Mouse (Mus musculus) neural tube, embryonic 10.5 days (tissue): Measurements from ENCODE around the gene Afap1l2.
A peak's percentile ranks its signal among the peaks of the same experiment; 100 is the strongest.

ENCODE experiments used
- DNase-seq: peaks from one replicate; pipeline ENCODE4 v3.0.0-alpha.2; 2017; ENCODE audit warnings: low spot score; ENCODE audit errors: extremely low spot score

Afap1l2 gene

GRCm38 (mm10) chr19:57007781-57008710, at the start of gene Afap1l2:
Gene Afap1l2 (minus strand): TSS chr19:57008228.
- DNase-seq, result peak; percentile 66

GRCm38 (mm10) chr19:57057568-57057967, 49.5 kb upstream of the Afap1l2 start:
- no peak for DNase-seq

DNA sequence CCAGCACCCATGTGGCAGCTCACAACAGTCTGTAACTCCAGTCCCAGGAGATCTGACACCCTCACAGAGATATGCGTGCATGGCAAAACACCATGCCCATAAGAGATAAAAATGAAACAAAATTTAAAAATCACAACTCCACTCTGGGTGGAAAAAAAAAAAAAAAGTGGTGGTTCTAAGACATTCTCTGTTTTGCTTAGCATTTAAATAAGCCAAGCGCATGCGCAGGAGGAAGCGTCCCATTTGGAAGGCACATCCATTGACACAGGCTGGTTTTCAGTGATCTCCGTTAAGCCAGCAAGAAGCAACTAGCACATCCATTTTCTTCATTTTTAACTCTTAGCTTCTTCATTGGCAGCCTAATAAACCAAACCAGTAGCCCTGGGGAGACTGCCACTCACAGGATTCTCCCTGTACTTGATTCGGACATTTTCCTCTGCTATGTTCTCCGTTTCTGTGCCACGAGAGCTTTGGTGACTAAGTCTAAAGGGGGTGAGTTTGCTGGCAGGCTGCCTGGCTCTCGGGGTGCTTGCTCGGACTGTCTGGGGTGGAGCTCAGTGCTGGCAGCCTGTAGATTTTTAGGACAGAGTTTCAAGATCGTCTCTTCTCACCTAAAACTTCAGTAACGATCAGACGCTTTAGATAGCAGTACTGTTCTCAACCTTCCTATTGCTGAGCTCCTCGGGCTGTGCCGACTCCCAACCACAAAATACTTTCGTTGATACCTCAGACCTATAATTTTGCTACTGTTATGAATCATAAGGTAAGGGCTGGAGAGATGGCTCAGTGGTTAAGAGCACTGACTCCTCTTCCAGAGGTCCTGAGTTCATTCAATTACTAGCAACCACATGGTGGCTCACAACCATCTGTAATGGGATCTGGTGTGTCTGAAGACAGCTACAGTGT, 47.4 kb upstream of the Afap1l2 start:
- no peak for DNase-seq

DNA sequence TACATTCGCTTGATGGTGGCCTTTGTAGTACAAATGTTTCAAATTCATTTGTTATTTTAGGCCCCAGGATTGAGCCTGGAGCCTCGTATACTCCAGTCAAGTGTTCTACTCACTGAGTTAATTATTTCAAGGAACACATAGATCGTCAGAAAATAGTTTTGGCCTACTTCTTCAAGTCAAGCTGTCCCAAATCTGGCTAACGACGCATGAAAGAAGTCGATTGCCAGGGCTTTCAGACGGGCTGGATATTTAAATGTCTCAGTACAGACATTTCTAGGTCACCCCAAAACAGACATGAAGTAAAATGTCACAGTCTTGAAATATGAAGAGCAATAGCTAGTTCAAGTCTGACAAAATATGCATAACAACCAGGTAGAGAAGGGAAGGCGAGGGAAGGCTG, 44.9 kb upstream of the Afap1l2 start:
- no peak for DNase-seq

- DNase-seq, result no peak
Measured at GRCm38 (mm10) chr19:57052016-57052415, 44.0 kb upstream of the Afap1l2 start.

- no peak for DNase-seq
Measured at GRCm38 (mm10) chr19:57049592-57050090, 41.6 kb upstream of the Afap1l2 start.

DNA sequence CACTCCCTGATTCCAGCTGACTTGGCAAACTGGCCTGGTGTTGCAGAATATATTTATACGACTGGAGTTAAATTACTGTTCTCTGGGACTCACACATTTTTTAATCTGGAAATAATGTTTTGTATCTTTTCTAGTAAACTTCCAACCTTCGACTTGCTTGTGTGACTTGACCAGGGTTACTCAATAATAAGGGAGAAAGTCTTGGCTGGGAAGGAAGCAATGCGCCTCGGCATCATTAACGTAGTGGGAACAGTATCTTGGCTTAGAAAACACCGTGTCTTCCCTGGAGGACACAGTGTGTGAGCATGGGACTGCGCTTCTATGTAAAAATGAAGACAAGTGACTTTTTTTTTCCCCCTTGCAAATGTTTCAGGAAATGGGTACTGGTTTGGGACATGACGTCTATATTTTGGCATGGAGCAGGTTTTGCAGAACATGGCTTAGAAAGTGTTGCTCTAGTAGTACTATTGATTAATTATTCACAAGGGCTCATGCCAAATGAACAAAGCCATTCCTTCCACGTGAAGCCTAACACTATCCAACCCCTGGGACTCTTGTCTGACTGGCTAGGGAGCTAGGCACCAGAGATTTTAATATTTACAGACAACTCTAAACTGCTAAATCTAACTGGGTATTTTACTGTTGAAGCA, 39.8 kb upstream of the Afap1l2 start:
- DNase-seq, result no peak

GRCm38 (mm10) chr19:57039258-57039657, 31.2 kb upstream of the Afap1l2 start:
- DNase-seq, result no peak

DNA sequence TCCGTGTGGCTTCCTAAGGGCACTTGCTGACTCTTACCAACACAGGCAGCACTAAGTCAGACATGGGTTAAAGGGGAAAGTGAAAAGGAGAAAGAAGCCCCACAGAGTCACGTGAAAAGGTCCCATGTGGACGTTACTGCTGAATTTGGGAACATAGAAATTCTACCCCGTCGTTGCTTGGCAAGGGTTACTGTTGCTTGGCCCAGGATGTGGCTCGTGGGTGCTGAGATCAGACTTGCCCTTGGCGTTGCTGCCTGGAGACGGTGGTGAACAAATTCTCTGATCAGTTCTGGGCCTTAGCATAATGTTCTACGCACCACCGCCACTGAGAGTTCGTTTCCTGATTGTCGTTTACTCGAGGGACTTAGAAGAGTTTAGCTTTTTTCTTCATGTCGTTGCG, 28.8 kb upstream of the Afap1l2 start:
- no peak for DNase-seq

- DNase-seq, result peak; percentile 51
Measured at GRCm38 (mm10) chr19:57031582-57031981, 23.6 kb upstream of the Afap1l2 start.

- no peak for DNase-seq
Measured at GRCm38 (mm10) chr19:57029461-57029860, 21.4 kb upstream of the Afap1l2 start.

DNA sequence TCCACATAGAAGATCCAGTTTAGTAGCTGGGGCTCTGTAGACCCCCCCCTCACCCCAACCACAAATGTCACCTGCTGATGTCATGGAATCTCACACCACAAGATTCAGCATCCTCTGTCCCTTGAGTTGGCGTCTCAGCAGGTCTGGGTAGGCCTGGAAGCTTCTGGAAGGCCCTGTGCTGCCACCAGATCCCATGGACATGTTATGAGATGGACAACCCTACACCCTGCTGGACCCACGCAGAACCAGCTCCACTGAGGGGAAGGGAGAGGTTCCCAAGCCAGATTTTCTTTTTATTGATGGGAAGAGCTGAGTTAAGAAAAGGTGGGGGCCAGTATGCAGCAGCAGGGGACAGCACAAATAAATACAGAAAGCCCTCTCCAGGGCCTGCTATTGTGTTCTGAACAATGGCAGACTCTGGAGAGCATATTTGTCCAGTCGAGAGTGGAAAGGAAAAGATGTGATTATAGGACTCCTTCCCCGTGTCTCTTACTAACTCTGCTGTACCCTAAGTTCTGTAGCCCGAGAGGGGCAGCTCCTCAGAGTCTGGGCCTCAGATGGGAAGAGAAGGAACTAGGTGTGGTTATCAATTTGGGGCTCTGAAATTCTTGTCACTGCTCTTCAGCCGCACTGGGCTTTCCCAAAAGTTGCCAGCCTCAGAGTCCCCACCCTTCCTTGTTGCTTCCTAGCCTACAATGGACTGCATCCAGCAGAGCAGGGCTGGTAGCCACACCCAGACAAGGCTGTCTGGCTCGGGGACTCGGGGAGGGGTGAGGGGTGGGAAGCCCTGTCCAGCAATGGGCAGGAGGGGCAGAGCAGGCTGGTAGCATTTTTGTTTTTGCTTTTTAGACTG, 20.5 kb upstream of the Afap1l2 start:
- DNase-seq, result no peak

DNA sequence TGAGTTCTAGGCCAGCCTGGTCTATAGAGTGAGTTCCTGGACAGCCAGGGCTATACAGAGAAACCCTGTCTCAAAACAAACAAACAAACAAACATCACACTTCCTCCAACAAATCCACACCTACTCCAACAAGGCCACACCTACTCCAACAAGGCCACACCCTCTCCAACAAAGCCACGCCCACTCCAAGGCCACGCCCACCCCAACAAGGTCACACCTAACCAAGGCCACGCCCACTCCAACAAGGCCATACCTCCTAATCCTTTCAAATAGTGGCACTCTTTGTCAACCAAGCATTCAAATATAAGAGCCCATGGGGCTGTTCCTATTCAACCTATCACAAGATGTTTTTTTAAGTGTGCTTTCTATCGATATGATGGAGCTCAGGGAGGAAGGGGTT, 18.5 kb upstream of the Afap1l2 start:
- DNase-seq, result no peak

DNA sequence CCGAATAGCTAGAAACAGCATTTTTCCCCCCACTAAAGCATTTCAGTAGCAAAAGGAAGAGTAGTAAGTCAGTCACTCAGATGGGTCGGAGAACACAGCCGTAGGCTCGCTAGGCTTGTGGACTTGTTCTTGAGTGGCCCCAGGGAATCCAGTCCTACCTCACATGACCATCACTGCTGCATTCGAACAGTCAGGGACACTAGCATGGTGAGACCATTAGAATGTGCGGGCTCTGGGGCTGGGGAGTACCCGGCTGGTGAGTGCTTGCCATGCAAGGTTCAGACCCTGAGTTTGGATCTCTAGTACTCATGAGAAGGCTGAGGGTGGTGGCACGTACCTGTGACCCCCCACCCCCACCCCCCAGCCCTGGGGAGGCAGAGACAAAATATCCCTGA, 9.8 kb upstream of the Afap1l2 start:
- DNase-seq, result no peak

- no peak for DNase-seq
Measured at GRCm38 (mm10) chr19:57016995-57017784, 9.2 kb upstream of the Afap1l2 start.

- no peak for DNase-seq
Measured at GRCm38 (mm10) chr19:57014808-57015207, 6.8 kb upstream of the Afap1l2 start.

GRCm38 (mm10) chr19:57013271-57013677, 5.2 kb upstream of the Afap1l2 start:
- DNase-seq, result no peak

DNA sequence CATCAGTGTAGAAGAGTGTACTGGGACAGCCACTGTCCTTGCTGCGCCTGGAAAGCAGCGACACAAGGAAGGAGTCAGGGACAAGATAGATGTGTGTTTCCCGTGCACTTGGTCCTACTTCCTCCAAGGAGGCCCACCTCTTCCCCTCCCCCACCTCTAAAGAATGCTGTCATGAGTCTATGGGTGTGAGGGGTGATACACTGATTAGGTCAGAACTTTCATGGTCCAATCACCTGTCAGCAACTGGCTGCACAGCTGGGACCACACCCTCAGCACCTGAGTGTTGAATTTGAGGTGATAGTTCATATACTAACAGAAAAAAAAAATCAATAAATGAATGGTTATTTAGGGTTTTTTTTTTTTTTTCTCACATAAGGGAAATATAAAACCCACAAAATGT, 4.0 kb upstream of the Afap1l2 start:
- no peak for DNase-seq

- no peak for DNase-seq
Measured at GRCm38 (mm10) chr19:57010064-57010463, 2.0 kb upstream of the Afap1l2 start.

GRCm38 (mm10) chr19:57009653-57010052, 1.6 kb upstream of the Afap1l2 start:
- DNase-seq, result no peak
